In the genomic region with DNA sequence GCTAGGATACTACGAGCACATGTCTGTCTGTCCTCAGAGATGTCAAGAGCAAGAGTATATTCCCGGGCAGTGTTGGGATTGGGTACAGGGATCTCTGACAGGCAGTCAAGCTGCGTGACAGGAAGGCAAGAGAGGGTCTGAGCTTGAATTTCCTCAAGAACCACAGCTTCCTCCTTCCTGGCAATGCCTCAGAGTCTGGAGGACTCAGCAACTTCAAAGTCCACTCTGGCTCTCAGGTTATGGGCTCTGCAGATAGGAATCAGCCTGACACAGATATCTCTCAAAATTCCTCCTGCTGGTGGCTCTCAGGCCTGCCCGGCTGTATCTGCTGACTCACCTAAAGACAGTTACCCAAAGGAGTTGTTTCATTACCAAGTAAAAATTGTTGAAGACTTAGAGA, we compare ENCODE assay signal across 27 mouse cellular contexts.
A peak's percentile ranks its signal among the peaks of the same experiment; 100 is the strongest.
DNase-seq lines count a peak whose midpoint lies in the region; ATAC-seq lines count a peak whose summit lies in the region.
"Had no signal": no experiment of that assay in that cellular context is flagged by ENCODE, and none has a peak within 500 bp of the region (broad histone marks: within the 10 kb centered on the region; RNA-seq: fewer than 3 reads in every experiment).

No protein-coding gene starts in this region.

- no peaks in the 10 kb centered on the region for H3K27me3 ChIP-seq in intestine, embryonic 16.5 days (replicated peaks; ENCODE audit: control insufficient read depth, insufficient read depth, low read length)
- H3K27me3 ChIP-seq in intestine, embryonic 15.5 days (replicated peaks), result no peaks in the 10 kb centered on the region
- no peaks in the 10 kb centered on the region for H3K27me3 ChIP-seq in kidney, embryonic 16.5 days (ENCODE audit: insufficient read depth, low read length)
- no peaks in the 10 kb centered on the region for H3K27me3 ChIP-seq in forebrain, embryonic 15.5 days
- H3K27me3 ChIP-seq: heart, embryonic 15.5 days; lung, embryonic 15.5 days; midbrain, embryonic 12.5 days; neural tube, embryonic 15.5 days had no signal

- H3K4me1 ChIP-seq in intestine, embryonic 16.5 days (ENCODE audit: control insufficient read depth, insufficient read depth, low read length), result no peaks in the 10 kb centered on the region
- H3K4me1 ChIP-seq in intestine, embryonic 15.5 days (replicated peaks), result no peaks in the 10 kb centered on the region
- no peaks in the 10 kb centered on the region for H3K4me1 ChIP-seq in kidney, embryonic 16.5 days (ENCODE audit: insufficient read depth, low read length)
- H3K4me1 ChIP-seq in forebrain, embryonic 15.5 days, result no peaks in the 10 kb centered on the region
- H3K4me1 ChIP-seq: forebrain, embryonic 10.5 days; heart, embryonic 15.5 days; lung, embryonic 15.5 days; midbrain, embryonic 12.5 days; neural tube, embryonic 15.5 days had no signal

- peak; percentile 81 for ATAC-seq in intestine, embryonic 16.5 days
- no peak; the same call in 1 of the 2 replicates for ATAC-seq in intestine, embryonic 15.5 days
- no peak for ATAC-seq in kidney, embryonic 16.5 days (ENCODE audit: low FRiP score, low TSS enrichment)
- ATAC-seq in forebrain, embryonic 15.5 days (replicated peaks), result no peak
- ATAC-seq: CD4-positive, CD25-positive, alpha-beta regulatory T cell, adult 4 months; forebrain, postnatal 0 days had no signal

- peak; percentile 16 to 40 for DNase-seq in kidney, postnatal 25 days
- peak; percentile 15 for DNase-seq in 3T3-L1 (ENCODE audit: low read depth, low spot score)
- peak; percentile 18 to 43 for DNase-seq in kidney, postnatal 36 days
- DNase-seq in urinary bladder, postnatal 25 days (ENCODE audit: low spot score), result no peak
- DNase-seq: adrenal gland, postnatal 36 days; cerebellum, adult 11-12 months; cerebellum, postnatal 10 days; forebrain, postnatal 0 days; gastrocnemius, postnatal 36 days; heart, postnatal 36 days; layer of hippocampus, postnatal 36 days; right cerebral cortex, adult 18-20 months; right cerebral cortex, postnatal 4 days; thymus, adult 18-20 months; thymus, postnatal 36 days had no signal

- no peak overlapping the region for H3K27ac ChIP-seq in intestine, embryonic 16.5 days (ENCODE audit: low read length)
- no peak overlapping the region for H3K27ac ChIP-seq in intestine, embryonic 15.5 days
- no peak overlapping the region for H3K27ac ChIP-seq in kidney, embryonic 16.5 days (ENCODE audit: low read length)
- H3K27ac ChIP-seq in forebrain, embryonic 15.5 days (replicated peaks), result no peak overlapping the region
- H3K27ac ChIP-seq: forebrain, embryonic 10.5 days; heart, embryonic 15.5 days; hindbrain, embryonic 14.5 days; liver, embryonic 14.5 days; lung, embryonic 15.5 days; midbrain, embryonic 12.5 days; neural tube, embryonic 15.5 days had no signal

- H3K9me3 ChIP-seq in intestine, embryonic 16.5 days (ENCODE audit: control insufficient read depth, low read length), result no peaks in the 10 kb centered on the region
- H3K9me3 ChIP-seq in intestine, embryonic 15.5 days, result no peaks in the 10 kb centered on the region
- H3K9me3 ChIP-seq in kidney, embryonic 16.5 days (ENCODE audit: low read length), result no peaks in the 10 kb centered on the region
- no peaks in the 10 kb centered on the region for H3K9me3 ChIP-seq in forebrain, embryonic 15.5 days
- H3K9me3 ChIP-seq: forebrain, embryonic 10.5 days; heart, embryonic 15.5 days; lung, embryonic 15.5 days; midbrain, embryonic 12.5 days; neural tube, embryonic 15.5 days had no signal

- no peak overlapping the region for H3K4me2 ChIP-seq in intestine, embryonic 16.5 days (ENCODE audit: low read depth, low read length)
- H3K4me2 ChIP-seq in intestine, embryonic 15.5 days (replicated peaks), result no peak overlapping the region
- H3K4me2 ChIP-seq in kidney, embryonic 16.5 days (replicated peaks; ENCODE audit: low read depth, low read length), result no peak overlapping the region
- no peak overlapping the region for H3K4me2 ChIP-seq in forebrain, embryonic 15.5 days (replicated peaks)
- H3K4me2 ChIP-seq: heart, embryonic 15.5 days; hindbrain, embryonic 14.5 days; lung, embryonic 15.5 days; midbrain, embryonic 12.5 days; neural tube, embryonic 15.5 days had no signal

- no peak overlapping the region for H3K4me3 ChIP-seq in intestine, embryonic 16.5 days (ENCODE audit: low read length)
- H3K4me3 ChIP-seq in intestine, embryonic 15.5 days (replicated peaks), result no peak overlapping the region
- no peak overlapping the region for H3K4me3 ChIP-seq in kidney, embryonic 16.5 days (ENCODE audit: low read length)
- no peak overlapping the region for H3K4me3 ChIP-seq in forebrain, embryonic 15.5 days
- H3K4me3 ChIP-seq: forebrain, embryonic 10.5 days; heart, embryonic 15.5 days; lung, embryonic 15.5 days; midbrain, embryonic 12.5 days; neural tube, embryonic 15.5 days had no signal

- WGBS in intestine, embryonic 16.5 days, result 66% methylated on average over 4 of the region's 4 CpGs
- 70% methylated on average over 4 of the region's 4 CpGs for WGBS in intestine, embryonic 15.5 days
- 69% methylated on average over 4 of the region's 4 CpGs for WGBS in kidney, embryonic 16.5 days
- 90% methylated on average over 4 of the region's 4 CpGs for WGBS in forebrain, embryonic 15.5 days

- no peaks in the 10 kb centered on the region for H3K36me3 ChIP-seq in intestine, embryonic 16.5 days (ENCODE audit: control insufficient read depth, insufficient read depth, low read length)
- no peaks in the 10 kb centered on the region for H3K36me3 ChIP-seq in intestine, embryonic 15.5 days
- H3K36me3 ChIP-seq in kidney, embryonic 16.5 days (ENCODE audit: insufficient read depth, low read length), result no peaks in the 10 kb centered on the region
- no peaks in the 10 kb centered on the region for H3K36me3 ChIP-seq in forebrain, embryonic 15.5 days
- H3K36me3 ChIP-seq: forebrain, embryonic 10.5 days; heart, embryonic 15.5 days; lung, embryonic 15.5 days; midbrain, embryonic 12.5 days; neural tube, embryonic 15.5 days had no signal

- H3K9ac ChIP-seq in intestine, embryonic 16.5 days (ENCODE audit: low read depth, low read length), result no peak overlapping the region
- no peak overlapping the region for H3K9ac ChIP-seq in intestine, embryonic 15.5 days
- no peak overlapping the region for H3K9ac ChIP-seq in kidney, embryonic 16.5 days (replicated peaks; ENCODE audit: low read length)
- H3K9ac ChIP-seq in forebrain, embryonic 15.5 days (replicated peaks), result no peak overlapping the region
- H3K9ac ChIP-seq: forebrain, postnatal 0 days; heart, embryonic 15.5 days; hindbrain, embryonic 14.5 days; liver, embryonic 14.5 days; lung, embryonic 15.5 days; midbrain, embryonic 12.5 days; neural tube, embryonic 15.5 days had no signal
